Mouse (Mus musculus) T-helper 17 cell (primary cell): ENCODE measurements around the gene Exoc5.
"Not testable (repeated sequence)": the region's sequence is repeated elsewhere in the genome, so short reads cannot be mapped to it uniquely, and the experiment has no call there.

ENCODE experiments used
- in situ Hi-C, 2 experiments: fragments of 300-600 bp; cut with MboI, MseI; formaldehyde crosslinking; loops; 1 replicate in 1 of 2; 2 replicates in 1 of 2; pipeline ENCODE4 v1.15.1; 2025; ENCODE audit warnings: high pct_unique_total_duplicates in 2 of 2

Exoc5 gene

DNA sequence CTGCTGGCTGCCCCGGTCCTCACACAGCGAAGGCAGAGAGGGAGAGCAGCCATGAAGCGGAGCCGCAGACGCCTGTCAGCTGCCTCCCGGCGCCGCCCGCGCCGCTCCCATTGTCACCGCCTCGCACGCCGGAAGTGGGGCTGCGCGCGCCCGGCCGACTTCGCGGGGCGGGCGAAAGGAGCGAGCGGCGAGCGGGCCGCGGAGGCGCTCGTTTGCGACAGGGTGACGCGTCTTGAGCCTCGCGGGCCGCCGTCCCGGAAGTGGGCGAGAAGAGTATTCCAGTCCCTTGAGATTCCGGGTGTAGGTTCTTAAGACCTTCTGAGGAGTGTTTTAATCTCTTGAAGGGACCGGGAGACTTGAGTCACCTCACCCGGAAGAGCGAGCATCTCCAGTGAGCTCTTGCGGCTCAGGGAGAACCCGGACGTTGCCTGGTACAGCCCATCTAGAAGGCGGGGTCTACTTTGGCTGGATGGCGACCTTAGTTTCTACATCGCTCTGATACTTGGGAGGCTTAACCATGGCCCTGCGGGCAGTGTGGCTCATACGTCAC is at the start of gene Exoc5:
Exoc5 (minus strand) TSS at position 380 of the 550 bp plus-strand sequence.
- in situ Hi-C loops: loop anchor here (10.0 to 25.0 kb wide), 4 partner anchors 108 to 1792 kb away; partner anchors contain the start of genes Ccnb1ip1 (in 1 of the 2), Naa30 (in 1 of the 2), Parp2 (in 1 of the 2) and Socs4 (in 1 of the 2)

DNA sequence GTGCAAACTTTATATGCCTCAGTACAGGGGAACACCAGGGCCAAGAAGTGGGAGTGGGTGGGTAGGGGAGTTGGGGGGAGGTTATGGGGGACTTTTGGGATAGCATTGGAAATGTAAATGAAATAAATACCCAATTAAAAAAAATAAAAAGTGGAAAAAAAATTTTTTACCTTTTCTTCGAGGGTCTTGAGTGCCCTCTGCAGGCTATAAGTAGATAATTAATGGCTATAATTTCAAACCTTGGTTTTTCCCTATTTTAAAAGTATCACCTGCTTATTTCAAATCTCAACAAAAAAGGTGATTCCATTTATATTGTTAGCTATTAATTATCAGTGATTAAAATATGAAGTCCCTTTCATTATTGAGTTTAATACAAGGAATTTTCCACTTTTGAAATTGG is 25.3 kb upstream of the Exoc5 start:
- in situ Hi-C loops: not testable (repeated sequence)

DNA sequence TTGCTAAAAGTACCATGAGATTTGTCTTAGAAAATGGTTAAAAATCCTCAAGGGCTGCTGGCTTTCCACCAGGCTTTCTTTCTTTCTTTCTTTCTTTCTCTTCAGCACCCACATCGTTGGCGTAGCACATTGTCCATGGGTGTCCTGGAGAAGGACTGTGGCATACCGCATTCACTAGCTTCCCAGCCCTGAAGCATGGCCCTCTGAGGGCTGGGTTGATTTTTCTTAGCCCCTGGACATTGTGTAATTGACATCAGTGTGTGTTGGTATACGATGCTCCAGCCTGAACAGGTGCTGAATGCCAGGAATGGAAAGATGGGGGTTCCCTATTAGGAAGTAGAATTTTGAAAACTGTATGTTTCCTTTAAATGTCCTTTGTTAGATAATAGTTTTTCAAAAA is 24.8 kb upstream of the Exoc5 start:
- in situ Hi-C loops: no loop called here

DNA sequence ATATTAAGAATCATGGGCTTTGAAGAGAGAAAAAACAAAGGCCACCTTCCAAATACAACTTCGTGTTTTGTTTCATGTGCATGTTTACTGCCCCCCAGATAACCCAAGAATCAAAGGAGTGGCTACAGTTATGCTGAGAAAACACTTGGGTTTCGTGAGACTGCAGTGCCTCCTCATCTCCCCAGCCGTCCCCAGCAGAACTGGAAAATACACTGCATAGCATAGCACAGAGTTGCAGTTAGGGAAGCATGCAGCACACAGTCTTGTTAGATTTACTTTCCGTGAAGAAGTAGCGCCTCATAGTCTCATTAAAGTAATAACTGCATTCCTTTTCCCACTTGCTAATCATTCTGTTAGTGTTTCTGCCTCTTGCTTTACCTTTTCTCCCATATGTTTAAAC is 23.6 kb upstream of the Exoc5 start:
- in situ Hi-C loops: no loop called here

DNA sequence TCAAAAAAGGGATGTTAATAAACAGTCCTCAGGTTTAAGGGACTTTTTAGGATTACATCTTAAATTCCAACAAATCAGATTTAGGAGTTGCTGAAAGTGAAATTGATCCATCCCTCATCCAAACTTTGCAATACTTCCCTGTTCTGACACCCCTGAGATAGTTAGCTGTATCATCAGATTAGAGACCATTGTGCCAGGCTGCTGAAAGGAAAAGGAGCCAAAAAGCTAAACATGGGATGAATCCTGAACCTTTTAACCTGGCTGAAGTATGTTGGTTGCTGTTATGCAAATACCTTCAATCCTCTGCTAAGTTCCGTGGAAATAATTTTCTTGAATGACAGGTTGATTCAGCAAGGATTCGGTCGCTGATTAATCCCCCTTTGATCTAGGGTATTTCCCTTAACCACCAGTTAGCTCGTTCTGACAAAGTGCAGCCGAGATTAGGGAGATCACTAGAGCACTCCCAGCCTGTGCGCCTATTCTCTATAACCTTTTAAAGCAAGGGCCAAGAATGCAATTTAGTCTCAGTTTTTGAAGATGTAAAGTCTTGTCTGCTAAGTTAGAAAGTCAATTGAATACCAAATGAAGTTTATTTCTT is 23.1 kb upstream of the Exoc5 start:
- in situ Hi-C loops: loop anchor here (5.0 to 10.0 kb wide), 2 partner anchors 83 to 665 kb away; partner anchors contain the start of gene Naa30 (in 1 of the 2)

DNA sequence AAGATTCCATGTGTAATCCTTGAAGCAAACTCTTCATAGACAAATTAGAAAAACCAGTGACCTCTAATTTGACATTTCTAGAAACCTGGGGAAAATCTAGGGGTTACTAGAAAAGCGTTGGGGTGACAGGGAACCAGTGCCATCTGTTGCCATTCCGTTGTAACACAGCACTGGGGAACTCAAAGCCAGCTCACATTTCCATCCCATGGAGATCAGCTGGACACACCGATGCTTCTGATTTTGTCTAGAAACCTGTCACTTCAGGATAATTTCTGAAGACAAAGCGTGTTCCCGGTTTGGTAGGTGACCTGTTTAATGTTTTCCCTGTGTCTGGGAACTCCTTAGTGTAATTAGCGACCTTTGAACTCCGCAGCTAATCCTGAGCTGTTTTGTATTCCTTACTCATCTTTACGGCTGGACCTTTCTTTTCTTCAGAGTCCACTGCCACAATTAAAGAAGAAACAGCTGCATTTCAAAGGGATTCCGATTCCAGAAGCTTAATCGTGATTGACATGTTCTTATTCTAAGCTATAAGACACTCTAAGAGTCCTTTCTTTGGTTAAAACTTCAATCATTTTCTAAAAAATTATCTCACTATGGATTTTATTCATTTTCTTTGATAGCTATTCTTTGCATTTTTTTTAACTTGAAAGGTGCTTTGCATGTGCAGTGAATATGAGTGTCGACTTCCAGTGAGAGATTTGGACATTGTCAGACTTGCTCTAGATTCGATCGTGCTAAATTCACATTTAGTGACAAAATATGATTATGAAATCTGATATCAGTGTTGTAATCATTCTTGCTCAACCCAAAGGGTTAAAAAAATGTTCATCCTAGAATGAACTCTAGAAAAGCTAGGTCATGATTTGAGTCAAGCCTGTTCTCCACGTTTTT is 21.9 kb upstream of the Exoc5 start:
- in situ Hi-C loops: loop anchor here (5.0 to 10.0 kb wide), 2 partner anchors 84 to 664 kb away; partner anchors contain the start of gene Naa30 (in 1 of the 2)

DNA sequence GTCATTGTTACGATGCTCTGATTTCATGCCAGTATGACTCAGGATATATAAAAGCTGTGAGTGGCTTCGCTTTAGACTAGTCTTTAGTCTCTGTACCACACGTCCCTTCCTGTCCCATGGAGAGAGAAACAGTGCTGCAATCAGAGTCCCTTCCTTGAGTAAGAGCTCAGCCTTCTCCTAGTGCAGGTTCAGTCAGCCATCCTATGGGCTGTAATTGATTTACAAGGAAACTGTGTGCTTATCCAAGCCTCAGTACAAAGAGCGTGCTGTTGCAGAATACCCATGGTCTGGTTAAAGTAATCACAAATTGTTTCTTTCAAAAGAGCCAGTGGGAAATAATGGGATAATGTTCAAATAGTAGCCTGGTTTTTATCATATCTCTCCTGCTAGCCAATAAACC is 20.1 kb upstream of the Exoc5 start:
- in situ Hi-C loops: loop anchor here (5.0 to 10.0 kb wide), 2 partner anchors 86 to 662 kb away; partner anchors contain the start of gene Naa30 (in 1 of the 2)

DNA sequence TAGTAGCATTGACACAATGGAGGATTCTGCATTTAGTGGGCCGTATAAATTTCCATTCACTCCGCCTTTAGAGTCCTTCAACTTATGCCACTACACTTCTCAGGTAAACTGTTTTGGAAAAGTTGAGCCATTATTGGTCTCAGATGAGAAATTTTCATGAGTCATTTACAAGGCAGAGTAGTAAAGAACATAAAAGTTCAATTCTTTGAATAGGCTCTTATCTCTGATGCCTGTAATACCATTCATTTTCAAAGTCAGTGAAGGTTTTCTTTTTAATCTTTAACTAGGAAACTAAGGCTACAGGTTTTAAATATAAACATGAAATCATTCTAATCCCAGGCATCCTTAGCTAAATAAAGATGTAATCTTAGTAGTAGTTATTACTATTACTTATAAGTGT is 12.4 kb upstream of the Exoc5 start:
- in situ Hi-C loops: no loop called here

DNA sequence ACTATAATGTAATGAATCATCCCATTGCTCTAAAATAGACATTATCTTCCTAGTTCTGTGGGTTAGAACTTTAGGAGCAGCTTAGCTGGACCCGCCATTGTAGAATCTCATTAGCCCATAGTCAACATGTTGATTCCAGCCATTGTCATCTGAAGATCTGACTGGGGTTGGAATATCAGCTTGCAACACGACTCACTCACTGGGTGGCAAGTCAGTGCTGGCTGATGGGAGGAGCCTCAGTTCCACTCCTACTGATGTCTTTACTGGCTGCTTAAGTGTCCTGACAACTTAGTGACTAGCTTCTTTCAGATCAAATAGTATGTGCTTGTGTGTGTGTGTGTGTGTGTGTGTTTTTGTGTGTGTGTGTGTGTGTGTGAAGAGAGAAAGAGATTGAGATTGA is 7.9 kb upstream of the Exoc5 start:
- in situ Hi-C loops: loop anchor here (25.0 kb wide), 2 partner anchors 1713 to 1738 kb away; partner anchors contain the start of genes Ccnb1ip1 (in 1 of the 2), Parp2 (in 1 of the 2) and Ttc5 (in 1 of the 2)

DNA sequence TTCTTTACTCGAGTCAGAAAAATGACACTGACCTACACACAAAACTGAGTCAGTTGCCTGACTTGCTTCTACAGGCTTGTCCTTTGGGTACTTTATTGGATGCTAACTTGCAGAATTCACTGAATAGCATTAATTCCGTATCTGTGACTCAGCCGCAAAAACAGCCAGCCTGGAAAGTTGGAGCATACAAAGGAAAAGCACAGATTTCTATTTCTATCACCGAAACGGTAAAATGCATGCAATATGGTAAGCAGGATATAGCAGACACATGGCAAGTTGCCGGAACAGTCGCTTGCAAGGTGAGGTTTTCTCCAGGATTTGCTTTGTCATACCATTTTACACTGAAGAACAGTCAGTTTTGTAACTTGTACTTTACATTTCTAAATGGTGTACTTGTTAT is 7.4 kb upstream of the Exoc5 start:
- in situ Hi-C loops: loop anchor here (25.0 kb wide), 2 partner anchors 1713 to 1738 kb away; partner anchors contain the start of genes Ccnb1ip1 (in 1 of the 2), Parp2 (in 1 of the 2) and Ttc5 (in 1 of the 2)

DNA sequence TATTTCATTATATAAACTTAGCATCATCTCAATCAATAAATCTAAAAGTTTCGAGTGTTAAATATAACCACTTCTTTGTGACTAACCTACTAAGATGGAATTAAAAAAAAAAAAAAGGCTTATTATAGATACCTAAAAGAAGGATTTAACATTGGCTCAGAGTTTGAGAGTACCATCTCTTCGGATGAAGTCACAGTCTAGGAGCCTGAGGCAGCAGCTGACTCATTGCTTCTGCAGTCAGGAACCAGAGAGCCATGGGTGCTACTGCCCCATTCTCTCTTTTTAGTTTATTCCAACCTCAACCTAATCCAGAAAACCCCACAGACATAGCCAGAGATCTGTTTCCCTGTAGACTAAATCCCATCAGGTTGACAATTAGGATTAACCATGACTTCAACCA is 6.4 kb upstream of the Exoc5 start:
- in situ Hi-C loops: loop anchor here (25.0 kb wide), 2 partner anchors 1714 to 1739 kb away; partner anchors contain the start of genes Ccnb1ip1 (in 1 of the 2), Parp2 (in 1 of the 2) and Ttc5 (in 1 of the 2)

DNA sequence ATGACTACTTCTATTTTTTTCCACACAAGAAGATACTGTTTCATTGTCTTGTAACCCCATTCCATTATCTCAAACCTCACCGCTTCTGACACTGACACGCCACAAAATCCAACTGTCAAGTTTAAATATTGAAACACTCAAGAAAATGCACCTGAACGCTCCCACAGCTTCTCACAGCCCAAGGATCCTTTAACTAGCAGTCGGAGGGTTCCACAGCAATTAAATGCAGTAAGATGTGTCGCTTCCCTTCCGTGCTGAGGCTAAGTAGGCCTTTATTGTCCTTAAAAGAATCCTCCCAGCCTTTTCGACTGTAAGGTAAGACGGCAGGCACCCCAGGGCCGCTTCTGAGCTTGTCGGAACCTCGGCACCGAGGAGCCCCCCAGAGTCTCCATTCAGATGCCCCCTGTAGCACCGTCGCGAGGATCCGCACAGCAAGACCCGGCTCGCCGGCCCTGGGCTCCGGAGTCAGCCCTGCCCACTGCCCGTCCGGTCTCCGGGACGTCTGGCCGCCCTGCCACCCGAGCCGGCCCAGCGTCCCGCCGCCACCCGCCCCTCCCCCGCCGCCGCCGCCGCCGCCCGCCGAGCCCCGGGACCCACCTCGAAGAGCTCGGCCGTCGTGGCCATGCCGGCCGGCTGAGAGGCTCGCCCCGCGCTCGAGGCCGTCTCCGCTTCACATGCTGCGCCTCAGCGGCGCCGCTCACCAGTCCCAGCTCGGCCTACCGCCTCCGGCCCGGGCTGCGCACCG is 752 bp downstream of the Exoc5 start, which contains the start of gene Ap5m1:
Ap5m1 (plus strand) TSS at position 569 of the 745 bp plus-strand sequence.
- in situ Hi-C loops: loop anchor here (10.0 to 25.0 kb wide), 4 partner anchors 109 to 1791 kb away; partner anchors contain the start of genes Ccnb1ip1 (in 1 of the 2), Naa30 (in 1 of the 2), Parp2 (in 1 of the 2) and Socs4 (in 1 of the 2)

DNA sequence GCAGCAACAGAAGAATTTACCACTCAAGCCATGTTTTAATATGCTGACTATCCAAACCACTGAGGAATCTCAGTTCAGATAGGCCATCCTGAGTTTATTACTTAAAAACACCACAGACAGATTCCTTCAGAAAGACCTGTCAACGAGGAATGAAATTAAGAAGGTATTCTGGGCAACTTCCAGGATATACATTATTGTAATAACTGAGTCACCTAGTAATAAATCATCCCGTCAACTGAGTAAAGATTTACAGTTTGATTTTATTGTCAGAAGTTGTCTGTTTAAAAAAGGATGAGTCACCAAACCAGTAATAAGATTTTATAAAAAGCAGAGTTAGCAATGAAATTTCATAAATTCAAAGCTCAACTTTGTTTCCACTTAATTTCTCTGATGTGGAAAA is 2.6 kb downstream of the Exoc5 start:
- in situ Hi-C loops: loop anchor here (10.0 to 25.0 kb wide), 4 partner anchors 111 to 1789 kb away; partner anchors contain the start of genes Ccnb1ip1 (in 1 of the 2), Naa30 (in 1 of the 2), Parp2 (in 1 of the 2) and Socs4 (in 1 of the 2)

DNA sequence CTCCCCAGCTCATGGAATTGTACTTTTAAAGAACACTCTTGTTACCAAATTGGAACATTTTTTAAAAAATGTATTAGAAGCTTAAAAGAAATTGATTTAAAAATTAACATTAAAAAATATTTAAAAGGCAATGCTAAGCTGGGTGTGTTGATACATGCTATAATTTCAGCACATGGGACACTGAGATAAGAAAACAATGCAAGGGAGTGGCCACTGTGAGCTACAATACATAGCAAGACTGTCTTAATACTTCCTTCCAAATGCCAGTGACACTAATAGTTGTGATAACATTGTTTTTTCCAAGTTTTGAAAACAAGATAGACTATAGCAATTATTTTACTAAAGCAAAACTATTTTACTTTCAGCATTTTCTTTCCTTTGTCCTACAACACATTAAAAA is 17.0 kb downstream of the Exoc5 start:
- in situ Hi-C loops: no loop called here

DNA sequence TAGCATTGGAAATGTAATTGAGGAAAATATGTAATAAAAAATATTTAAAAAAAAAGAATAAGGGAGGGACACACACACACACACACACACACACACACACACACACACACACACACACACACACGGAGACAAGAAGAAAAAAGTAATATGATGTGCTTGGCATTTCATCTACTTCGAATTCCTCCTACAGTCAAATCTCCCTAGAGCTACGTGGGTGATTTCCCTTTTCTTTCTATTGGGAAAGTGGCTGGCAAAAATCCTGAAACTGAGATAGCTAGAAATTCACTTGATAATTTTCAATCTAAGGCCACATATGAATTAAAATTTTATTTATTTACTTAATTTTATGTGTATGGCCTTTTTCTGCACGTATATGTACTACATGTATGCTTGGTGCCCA is 20.8 kb downstream of the Exoc5 start:
- in situ Hi-C loops: no loop called here

DNA sequence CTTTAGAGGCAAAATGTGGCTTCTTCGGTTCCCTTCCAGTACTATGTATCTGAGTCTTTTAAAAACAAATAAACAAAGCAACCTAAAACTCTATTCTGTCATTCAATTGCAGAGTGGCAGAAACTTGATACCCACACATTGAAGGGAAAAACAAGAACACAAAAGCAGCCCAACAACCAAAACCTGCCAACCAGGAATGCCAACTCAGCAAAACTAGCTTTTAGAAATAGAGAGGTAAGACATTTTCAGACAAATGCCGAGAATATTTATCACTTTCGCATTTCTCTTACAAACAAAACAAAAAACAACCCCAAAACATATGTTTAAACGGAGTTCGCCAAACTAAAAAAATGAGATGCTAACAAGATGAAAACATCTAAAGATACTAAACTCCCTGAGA is 37.5 kb downstream of the Exoc5 start:
- in situ Hi-C loops: no loop called here

DNA sequence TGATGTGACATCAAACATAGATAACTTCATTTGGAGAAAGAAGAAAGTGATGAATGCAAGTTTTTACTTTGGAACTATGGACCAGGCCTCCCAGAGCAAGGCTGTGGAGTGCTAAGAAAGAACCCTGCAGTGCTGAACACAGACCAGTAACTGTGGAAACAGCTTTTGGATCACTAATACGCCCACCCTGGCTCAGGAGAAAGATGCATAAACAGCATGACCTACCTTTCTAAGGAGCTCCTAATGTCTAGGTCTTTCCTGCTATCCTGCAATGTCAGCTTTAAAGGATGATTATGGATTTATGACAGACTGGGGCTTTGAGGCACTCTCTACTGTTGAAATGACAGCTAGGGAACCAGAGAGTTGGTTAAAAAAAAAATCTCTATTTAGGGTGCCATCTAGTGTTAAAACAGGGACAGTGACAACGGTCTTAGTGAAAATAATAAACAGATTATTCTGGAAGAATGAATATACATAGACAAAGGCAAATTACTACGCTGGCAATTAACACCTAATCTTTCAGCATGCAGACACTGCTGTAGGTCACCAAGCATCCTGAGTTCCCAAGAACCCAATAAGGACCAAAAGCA is 38.6 kb downstream of the Exoc5 start:
- in situ Hi-C loops: no loop called here

DNA sequence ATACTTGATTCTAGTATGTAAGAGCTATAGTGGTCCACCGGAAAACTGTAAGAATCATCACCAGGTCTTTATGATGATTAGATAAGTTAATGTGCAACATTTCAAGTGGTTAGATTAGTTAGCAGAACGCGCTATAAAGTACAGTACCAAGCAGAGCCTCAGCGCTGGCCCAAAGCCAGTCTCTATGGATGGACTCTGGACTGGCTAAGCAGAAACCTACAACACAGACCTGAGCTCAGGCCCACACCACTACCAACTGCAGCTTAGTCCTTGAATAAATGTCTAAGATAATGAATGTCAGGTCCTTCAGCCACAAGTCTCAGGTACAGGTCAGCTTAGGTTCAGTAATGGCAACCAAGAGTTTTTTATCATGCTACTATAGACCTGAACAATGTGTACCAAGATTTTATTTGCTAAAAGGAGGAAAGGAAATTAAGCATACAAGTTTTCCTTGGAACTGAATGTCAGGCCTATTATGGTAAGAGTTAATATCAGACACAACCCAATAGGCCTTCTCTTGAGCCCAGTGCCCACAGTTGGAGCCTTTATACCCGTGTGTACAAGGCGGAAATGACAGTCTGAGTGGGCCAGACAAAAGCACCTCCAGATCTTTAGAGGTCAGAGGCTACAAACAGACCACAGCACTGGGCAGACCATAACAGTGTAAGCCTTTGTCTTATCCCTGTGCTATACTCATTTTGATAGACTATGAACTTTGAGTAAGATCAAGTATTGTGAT is 39.2 kb downstream of the Exoc5 start:
- in situ Hi-C loops: no loop called here

DNA sequence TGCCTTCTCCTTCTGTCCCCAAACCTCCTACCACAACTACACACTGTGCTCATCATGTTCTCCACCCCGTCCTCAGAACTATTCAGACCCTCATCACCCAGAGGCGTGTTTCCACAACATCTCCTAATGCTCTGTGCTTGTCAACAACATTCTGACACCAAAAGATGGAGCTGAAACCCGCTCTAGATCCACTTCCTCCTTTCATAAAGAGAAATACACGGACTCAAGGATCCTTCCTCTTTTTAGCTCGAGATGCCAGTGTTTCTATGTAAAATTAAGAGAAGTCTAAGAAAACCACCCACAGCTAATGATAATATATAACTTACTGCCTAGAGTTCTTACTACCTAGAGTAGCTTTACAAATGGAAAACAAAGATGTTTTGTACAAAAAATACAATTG is 46.7 kb downstream of the Exoc5 start:
- in situ Hi-C loops: loop anchor here in 1 of 2 experiments (10.0 kb wide), 1 partner anchor 1915 kb away; no protein-coding TSS in a partner anchor
